Mouse (Mus musculus): Measurements from ENCODE around the gene Mbtd1.

The Mbtd1 gene

DNA sequence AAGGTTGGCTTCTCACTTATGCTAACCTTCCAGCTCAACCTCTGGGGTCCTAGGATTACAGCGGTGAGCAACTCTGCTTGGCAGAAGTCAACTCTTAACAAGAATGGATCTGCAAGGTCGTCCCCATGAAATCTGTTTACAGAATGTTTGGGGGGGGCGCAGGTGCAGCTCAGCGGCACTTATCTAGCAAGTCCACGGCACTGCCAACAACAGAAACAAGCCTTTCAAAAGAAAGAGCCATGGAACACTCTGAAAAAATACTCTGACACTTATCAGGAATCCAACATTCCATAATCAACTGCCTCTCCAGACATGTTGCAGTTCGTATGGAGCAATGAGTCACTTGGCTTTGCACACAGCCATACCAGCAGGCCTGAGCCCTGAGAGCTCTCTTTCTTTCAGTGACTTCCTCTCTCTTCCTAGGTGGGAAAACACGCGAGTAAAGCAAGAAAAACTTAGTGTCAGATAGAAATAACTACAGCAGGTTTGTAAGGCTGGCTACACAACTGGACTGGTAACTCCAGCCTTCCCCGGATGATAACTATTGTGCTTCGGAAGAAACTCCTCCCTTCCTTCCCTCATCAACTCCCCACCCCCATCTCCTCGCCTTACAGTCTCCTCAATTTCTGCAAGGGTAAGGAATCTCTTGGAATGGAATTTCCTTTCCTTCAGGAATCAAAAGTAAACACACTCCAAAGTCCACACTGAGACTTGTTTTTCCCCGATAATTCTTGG, 102.8 kb downstream of the Mbtd1 start:
- no peak for DNase-seq

GRCm38 (mm10) chr11:93994531-93994930, 108.9 kb downstream of the Mbtd1 start:
- DNase-seq, result peak in 1 of 2 experiments; percentile 7

- DNase-seq, result peak; percentile 70 to 73
These were observed 109.6 kb downstream of the Mbtd1 start for GRCm38 (mm10) chr11:93995111-93995719.

GRCm38 (mm10) chr11:93995720-93996305, 110.2 kb downstream of the Mbtd1 start, which contains the start of gene Spag9:
Spag9 (plus strand) TSS chr11:93996091.
- DNase-seq, result peak; percentile 95 to 96
